9 mouse cellular contexts compared by ENCODE assay signal in the genomic region with DNA sequence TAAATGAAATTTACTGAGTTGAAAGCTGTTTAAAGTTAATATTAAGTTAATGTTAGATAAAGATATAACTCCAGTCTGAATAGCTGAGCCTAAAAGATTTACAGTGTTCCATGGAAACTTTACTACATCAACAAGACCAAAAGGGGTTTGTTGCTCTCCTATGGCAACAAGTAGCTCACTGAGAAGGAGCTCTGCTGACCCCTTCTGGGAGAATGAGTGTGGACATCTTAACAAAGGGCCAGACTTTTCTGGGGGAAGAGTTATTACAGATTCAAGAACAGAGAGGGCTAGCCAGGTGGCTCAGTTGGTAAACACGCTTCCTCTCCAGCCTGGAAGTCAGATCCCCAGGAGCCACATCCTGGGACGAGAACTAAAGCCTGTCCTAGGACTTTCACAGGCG. TPM values are rescaled to one million over a fixed set of nuclear protein-coding genes. Genes with fewer than 3 reads are reported as not detected.
DNase-seq lines count a peak whose midpoint lies in the region; ATAC-seq and TF ChIP-seq lines count a peak whose summit lies in the region.
"Had no signal": no experiment of that assay in that cellular context is flagged by ENCODE, and none has a peak within 500 bp of the region (broad histone marks: within the 10 kb centered on the region; RNA-seq: fewer than 3 reads in every experiment).

No protein-coding gene starts in this region.

- 43% methylated on average over 3 of the region's 3 CpGs for WGBS in thymus, adult 2 months
- WGBS in forebrain, embryonic 15.5 days: 27% methylated on average over 3 of the region's 3 CpGs
- WGBS in midbrain, embryonic 13.5 days: 37% methylated on average over 3 of the region's 3 CpGs

- H3K27ac ChIP-seq in thymus, adult 2 months (ENCODE audit: control insufficient read depth, insufficient read depth, low read length): no peak overlapping the region
- no peak overlapping the region for H3K27ac ChIP-seq in forebrain, embryonic 15.5 days (replicated peaks)
- H3K27ac ChIP-seq in midbrain, embryonic 13.5 days: no peak overlapping the region
- H3K27ac ChIP-seq: embryonic facial prominence, embryonic 13.5 days had no signal

- H3K4me3 ChIP-seq in thymus, adult 2 months (ENCODE audit: control insufficient read depth, insufficient read depth, low read length): no peak overlapping the region
- H3K4me3 ChIP-seq in forebrain, embryonic 15.5 days: no peak overlapping the region
- H3K4me3 ChIP-seq in midbrain, embryonic 13.5 days (replicated peaks): no peak overlapping the region
- H3K4me3 ChIP-seq: embryonic facial prominence, embryonic 13.5 days had no signal

- TF ChIP-seq CTCF in thymus, adult 2 months (IDR thresholded peaks at IDR 0.05; ENCODE audit: borderline replicate concordance, control insufficient read depth, extremely low read depth, insufficient read depth, low read length, poor library complexity): no peak

- ATAC-seq in forebrain, embryonic 15.5 days (replicated peaks): peak; percentile 41; the same call in 1 of the 2 replicates
- ATAC-seq in midbrain, embryonic 13.5 days: 0 out of 2 replicates have a peak, but pooled peaks have one; percentile 30

- H3K36me3 ChIP-seq in thymus, adult 2 months (ENCODE audit: control insufficient read depth, insufficient read depth, low read length): no peaks in the 10 kb centered on the region
- no peaks in the 10 kb centered on the region for H3K36me3 ChIP-seq in forebrain, embryonic 15.5 days
- no peaks in the 10 kb centered on the region for H3K36me3 ChIP-seq in midbrain, embryonic 13.5 days
- H3K36me3 ChIP-seq: embryonic facial prominence, embryonic 13.5 days had no signal

- no peaks in the 10 kb centered on the region for H3K27me3 ChIP-seq in thymus, adult 2 months (ENCODE audit: control insufficient read depth, insufficient read depth, low read length)
- H3K27me3 ChIP-seq in forebrain, embryonic 15.5 days: no peaks in the 10 kb centered on the region
- H3K27me3 ChIP-seq in midbrain, embryonic 13.5 days: no peaks in the 10 kb centered on the region
- H3K27me3 ChIP-seq: embryonic facial prominence, embryonic 13.5 days had no signal

- peak; percentile 37 for DNase-seq in thymus, postnatal 0 days (ENCODE audit: low spot score)
- DNase-seq in thymus, adult 2 months: no peak
- DNase-seq in brain, embryonic 18.5 days (ENCODE audit: low read depth, low spot score): peak; percentile 45
- DNase-seq in heart, postnatal 4 days: peak; percentile 80
- peak; percentile 46 to 80 for DNase-seq in layer of hippocampus, postnatal 14 days (ENCODE audit: low spot score in 2 of 2)
- DNase-seq in testis, postnatal 14 days (ENCODE audit: low spot score): peak; percentile 22

- no peaks in the 10 kb centered on the region for H3K4me1 ChIP-seq in thymus, adult 2 months (replicated peaks; ENCODE audit: control insufficient read depth, insufficient read depth, low read length)
- H3K4me1 ChIP-seq in forebrain, embryonic 15.5 days: no peaks in the 10 kb centered on the region
- H3K4me1 ChIP-seq in midbrain, embryonic 13.5 days (replicated peaks): no peaks in the 10 kb centered on the region
- H3K4me1 ChIP-seq: embryonic facial prominence, embryonic 13.5 days had no signal

- H3K9ac ChIP-seq in forebrain, embryonic 15.5 days (replicated peaks): no peak overlapping the region
- H3K9ac ChIP-seq in midbrain, embryonic 13.5 days (replicated peaks): no peak overlapping the region
- H3K9ac ChIP-seq: embryonic facial prominence, embryonic 13.5 days had no signal

- TF ChIP-seq POLR2A in thymus, adult 2 months (IDR thresholded peaks at IDR 0.05; ENCODE audit: control insufficient read depth, extremely low read depth, insufficient read depth, low read length, poor library complexity): no peak

- no peaks in the 10 kb centered on the region for H3K9me3 ChIP-seq in forebrain, embryonic 15.5 days
- no peaks in the 10 kb centered on the region for H3K9me3 ChIP-seq in midbrain, embryonic 13.5 days
- H3K9me3 ChIP-seq: embryonic facial prominence, embryonic 13.5 days had no signal

- H3K4me2 ChIP-seq in forebrain, embryonic 15.5 days (replicated peaks): no peak overlapping the region
- H3K4me2 ChIP-seq in midbrain, embryonic 13.5 days (replicated peaks): no peak overlapping the region
- H3K4me2 ChIP-seq: embryonic facial prominence, embryonic 13.5 days had no signal

RNA-seq across cellular contexts. Expression of a gene that starts 54.5 kb away (rescaled TPM):
- polyA plus RNA-seq in thymus, postnatal 0 days (2015; fragmentation: Nextera tagmentation; extraction: Ambion mirVana): 12.1 and 13.8 TPM in 2 replicates
- polyA plus RNA-seq in thymus, adult 2 months (2012; rRNA removed): 55.1 and 57.4 TPM in 2 replicates
- 13.7 and 13.9 TPM in 2 replicates for polyA plus RNA-seq in forebrain, embryonic 15.5 days (2015; fragmentation: Nextera tagmentation; extraction: Ambion mirVana)
- total RNA-seq in heart, postnatal 4 days (2021): 10 to 100 TPM; 44.6 to 50.3 TPM
- total RNA-seq in layer of hippocampus, postnatal 14 days (2021): 10 to 100 TPM; 40.0 to 45.1 TPM
- polyA plus RNA-seq in midbrain, embryonic 13.5 days (2015; fragmentation: Nextera tagmentation; extraction: Ambion mirVana): 10.5 and 11.0 TPM in 2 replicates
